Mouse (Mus musculus): Measurements from ENCODE around the gene Cabp1.
"Not testable (repeated sequence)": the region's sequence is repeated elsewhere in the genome, so short reads cannot be mapped to it uniquely, and the experiment has no call there.

The Cabp1 gene

GRCm38 (mm10) chr5:115151457-115151856 is 42.7 kb downstream of the Cabp1 start:
- DNase-seq (ENCODE audit: low spot score in 2 of 2) = no peak

- no peak for DNase-seq (ENCODE audit: low spot score in 2 of 2)
Measured at GRCm38 (mm10) chr5:115150991-115151390, 43.2 kb downstream of the Cabp1 start.

- DNase-seq (ENCODE audit: low spot score in 2 of 2) = no peak
Measured at GRCm38 (mm10) chr5:115149675-115150459, 44.3 kb downstream of the Cabp1 start.

GRCm38 (mm10) chr5:115148872-115149271 is 45.3 kb downstream of the Cabp1 start:
- DNase-seq (ENCODE audit: low spot score in 2 of 2) = not testable (repeated sequence)

GRCm38 (mm10) chr5:115148378-115148777 is 45.8 kb downstream of the Cabp1 start:
- no peak for DNase-seq (ENCODE audit: low spot score in 2 of 2)

- no peak for DNase-seq (ENCODE audit: low spot score in 2 of 2)
Measured at GRCm38 (mm10) chr5:115147388-115147787, 46.8 kb downstream of the Cabp1 start.

GRCm38 (mm10) chr5:115146747-115147130 is 47.4 kb downstream of the Cabp1 start:
- no peak for DNase-seq (ENCODE audit: low spot score in 2 of 2)

GRCm38 (mm10) chr5:115145976-115146746 is 48.0 kb downstream of the Cabp1 start:
- no peak for DNase-seq (ENCODE audit: low spot score in 2 of 2)

- DNase-seq (ENCODE audit: low spot score in 2 of 2) = no peak
Measured at GRCm38 (mm10) chr5:115145253-115145968, 48.8 kb downstream of the Cabp1 start.

- no peak for DNase-seq (ENCODE audit: low spot score in 2 of 2)
Measured at GRCm38 (mm10) chr5:115144471-115144870, 49.7 kb downstream of the Cabp1 start.

- DNase-seq (ENCODE audit: low spot score in 2 of 2) = no peak
Measured at GRCm38 (mm10) chr5:115143552-115143951, 50.6 kb downstream of the Cabp1 start.

GRCm38 (mm10) chr5:115142166-115142697 is 51.9 kb downstream of the Cabp1 start:
- DNase-seq (ENCODE audit: low spot score in 2 of 2) = no peak

GRCm38 (mm10) chr5:115140726-115141125 is 53.5 kb downstream of the Cabp1 start:
- DNase-seq (ENCODE audit: low spot score in 2 of 2) = no peak

- DNase-seq (ENCODE audit: low spot score in 2 of 2) = no peak
Measured at GRCm38 (mm10) chr5:115139124-115139523, 55.1 kb downstream of the Cabp1 start.

- peak; percentile 91 to 95 for DNase-seq (ENCODE audit: low spot score in 2 of 2)
Measured at GRCm38 (mm10) chr5:115134234-115135165, 59.7 kb downstream of the Cabp1 start, which contains the start of gene Unc119b. Gene Unc119b (minus strand): TSS chr5:115134975.

GRCm38 (mm10) chr5:115133358-115134066 is 60.7 kb downstream of the Cabp1 start:
- no peak for DNase-seq (ENCODE audit: low spot score in 2 of 2)

- DNase-seq (ENCODE audit: low spot score in 2 of 2) = no peak
Measured at GRCm38 (mm10) chr5:115132465-115132864, 61.7 kb downstream of the Cabp1 start.

- no peak for DNase-seq (ENCODE audit: low spot score in 2 of 2)
Measured at GRCm38 (mm10) chr5:115129328-115129727, 64.9 kb downstream of the Cabp1 start.

- no peak for DNase-seq (ENCODE audit: low spot score in 2 of 2)
Measured at GRCm38 (mm10) chr5:115127421-115128179, 66.6 kb downstream of the Cabp1 start.
